Mouse (Mus musculus) forebrain, embryonic 10.5 days (tissue): ENCODE measurements around the gene Spindoc. TPM values are rescaled to one million over a fixed set of nuclear protein-coding genes. Genes with fewer than 3 reads are reported as not detected.
"Not testable (repeated sequence)": the region's sequence is repeated elsewhere in the genome, so short reads cannot be mapped to it uniquely, and the experiment has no call there.

Source experiments
- DNase-seq: peaks from one replicate; pipeline ENCODE4 v3.0.0-alpha.2; 2017; ENCODE audit warnings: low spot score; ENCODE audit errors: extremely low spot score
- H3K27ac ChIP-seq: fragments of 300-500 bp; sonication (generic); 2 replicates; pipeline ENCODE4 v1.5.1; 2016; ENCODE audit warnings: mild to moderate bottlenecking
- H3K27me3 ChIP-seq: fragments of 300-500 bp; sonication (generic); 2 replicates; pipeline ENCODE4 v1.6.1; 2016; ENCODE audit warnings: mild to moderate bottlenecking; ENCODE audit not compliant: poor library complexity, severe bottlenecking
- H3K36me3 ChIP-seq: fragments of 300-500 bp; sonication (generic); replicated peaks from 2 replicates; pipeline ENCODE4 v1.6.1; 2016; ENCODE audit warnings: mild to moderate bottlenecking, moderate library complexity
- H3K4me1 ChIP-seq: fragments of 300-500 bp; sonication (generic); 2 replicates; pipeline ENCODE4 v1.6.1; 2016
- H3K4me3 ChIP-seq: fragments of 300-500 bp; sonication (generic); 2 replicates; pipeline ENCODE4 v1.5.1; 2016; ENCODE audit warnings: mild to moderate bottlenecking, moderate library complexity
- H3K9me3 ChIP-seq: fragments of 300-500 bp; sonication (generic); 2 replicates; pipeline ENCODE4 v1.6.1; 2016; ENCODE audit warnings: mild to moderate bottlenecking, moderate library complexity
- WGBS: fragments of 180-500 bp; shearing (Covaris S2); methylation state at CpG from one replicate; pipeline ENCODE4 v1.1.7; 2016; 5-methylcytosine and 5-hydroxymethylcytosine counted together
- polyA plus RNA-seq: library from polyadenylated mRNA; unstranded; fragments of >200 nt; fragmentation: Nextera tagmentation; extraction: Ambion mirVana; gene quantifications from 2 replicates; pipeline ENCODE4 v1.2.1, GENCODE M21; 2016

The Spindoc gene
- polyA plus RNA-seq, 1 experiment from 2014 or later = 44.5 TPM

DNA sequence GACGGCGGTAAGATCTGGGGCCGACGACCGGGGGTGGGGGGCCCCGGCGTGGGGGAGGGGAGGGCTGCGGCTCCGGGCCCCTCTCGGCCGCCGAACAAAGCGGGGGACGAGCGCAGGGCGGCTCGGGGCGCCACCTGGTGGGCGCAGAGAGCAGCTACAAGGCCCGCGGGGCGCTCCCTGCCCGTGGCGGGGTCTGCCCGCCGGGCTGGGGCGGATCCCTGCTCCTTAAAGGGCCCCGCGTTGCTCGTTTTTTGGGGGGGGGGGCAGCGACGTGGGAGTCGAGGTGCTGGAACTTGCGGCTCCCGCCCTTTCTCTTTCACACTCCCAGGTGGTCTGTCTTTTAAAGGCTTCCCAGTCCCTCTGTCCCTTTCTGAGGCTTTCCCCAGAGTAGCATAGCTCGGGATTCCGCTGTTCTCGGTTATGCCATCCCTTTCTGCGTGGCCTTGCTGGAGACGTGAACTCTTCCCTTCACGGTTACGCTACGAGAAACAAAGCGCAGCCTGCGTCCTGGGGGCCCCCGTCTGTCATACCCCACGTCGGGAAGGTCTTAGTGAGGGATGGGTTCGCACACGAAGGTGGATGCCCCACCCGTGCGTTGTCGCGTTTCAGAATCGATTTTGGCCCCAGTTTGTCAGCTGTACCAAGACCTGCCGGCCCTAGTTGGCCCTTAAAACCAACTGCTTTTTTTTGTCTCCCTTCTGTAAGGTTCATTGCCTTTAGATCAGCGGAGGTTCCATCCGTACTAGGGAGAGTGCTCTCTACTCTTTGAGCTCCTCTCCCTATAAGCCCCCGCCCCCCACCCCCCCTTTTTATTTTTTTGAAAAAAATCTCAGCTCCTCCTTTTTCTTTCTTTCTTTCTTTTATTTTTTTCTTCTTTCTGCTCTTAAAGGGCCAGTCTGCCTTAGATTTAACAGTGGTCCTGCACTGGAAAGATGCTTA is 35.4 kb upstream of the Spindoc start:
- Histone ChIP-seq H3K4me1 (peaks cover 62% of the 10 kb centered on the region), H3K9me3 (no peaks in the 10 kb centered on the region), H3K4me3 (peak overlapping the region; percentile 88), H3K27me3 (peaks cover 51% of the 10 kb centered on the region), H3K27ac (peak overlapping the region; percentile 99), H3K36me3 (peaks cover 40% of the 10 kb centered on the region)
- DNase-seq = peak; percentile 78
- WGBS = under 1% methylated on average over 56 of the region's 59 CpGs

DNA sequence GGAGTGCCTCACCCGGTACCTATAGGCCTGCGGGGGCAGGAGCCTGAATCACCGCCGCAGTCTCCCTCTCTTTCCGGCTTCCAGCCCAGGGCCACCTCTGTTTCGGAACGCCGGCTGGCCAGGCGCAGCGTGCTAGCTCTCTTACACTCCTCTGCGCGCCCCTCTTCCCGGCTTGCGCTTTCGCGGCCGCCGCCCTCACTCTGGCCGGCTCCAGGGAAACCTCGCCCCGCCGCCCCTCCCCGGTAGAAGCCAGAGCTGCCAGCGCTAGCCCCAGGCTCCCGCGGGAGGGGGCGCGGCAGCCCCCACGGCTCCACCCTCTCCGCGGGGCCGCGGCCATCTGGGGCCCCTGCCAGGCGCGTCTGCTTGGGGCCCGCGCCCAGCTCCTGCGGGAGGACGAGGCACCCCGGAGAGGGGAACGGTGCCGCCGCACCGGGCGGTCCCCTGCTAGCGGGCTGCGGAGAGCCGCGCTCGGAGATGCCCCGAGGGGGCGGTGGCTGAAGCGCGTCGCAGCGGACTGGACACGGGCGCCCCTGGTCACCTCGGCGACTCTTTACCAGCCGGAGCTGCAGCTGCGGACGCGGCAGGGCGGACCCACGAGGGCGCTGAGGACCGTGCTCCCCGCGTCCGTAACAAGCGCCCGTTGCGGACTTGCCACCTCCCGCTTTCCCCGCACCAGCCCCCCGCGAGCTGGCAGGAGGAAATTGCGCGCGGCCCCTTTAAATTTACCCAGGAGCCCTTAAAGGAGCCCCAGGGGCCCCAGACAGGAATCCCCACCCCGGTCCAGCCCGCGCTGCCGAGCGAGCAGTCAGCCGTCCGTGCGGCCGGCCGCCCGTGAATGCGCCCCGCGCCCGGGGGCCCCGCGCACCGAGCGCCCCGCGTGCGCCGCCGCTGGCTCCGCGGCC is 34.3 kb upstream of the Spindoc start, which contains the start of gene 2700081O15Rik:
Gene 2700081O15Rik (plus strand): TSS at position 792 of the 902 bp plus-strand sequence.
- H3K9me3 ChIP-seq = no peaks in the 10 kb centered on the region
- peak within 1 kb of the TSS; percentile 99 for H3K27ac ChIP-seq
- peak; percentile 84 for DNase-seq
- H3K27me3 ChIP-seq = peaks cover 40% of the 10 kb centered on the region
- peaks cover 30% of the 10 kb centered on the region for H3K36me3 ChIP-seq
- under 1% methylated on average over 107 of the region's 107 CpGs for WGBS
- peaks cover 54% of the 10 kb centered on the region for H3K4me1 ChIP-seq
- H3K4me3 ChIP-seq = peak within 1 kb of the TSS; percentile 88

DNA sequence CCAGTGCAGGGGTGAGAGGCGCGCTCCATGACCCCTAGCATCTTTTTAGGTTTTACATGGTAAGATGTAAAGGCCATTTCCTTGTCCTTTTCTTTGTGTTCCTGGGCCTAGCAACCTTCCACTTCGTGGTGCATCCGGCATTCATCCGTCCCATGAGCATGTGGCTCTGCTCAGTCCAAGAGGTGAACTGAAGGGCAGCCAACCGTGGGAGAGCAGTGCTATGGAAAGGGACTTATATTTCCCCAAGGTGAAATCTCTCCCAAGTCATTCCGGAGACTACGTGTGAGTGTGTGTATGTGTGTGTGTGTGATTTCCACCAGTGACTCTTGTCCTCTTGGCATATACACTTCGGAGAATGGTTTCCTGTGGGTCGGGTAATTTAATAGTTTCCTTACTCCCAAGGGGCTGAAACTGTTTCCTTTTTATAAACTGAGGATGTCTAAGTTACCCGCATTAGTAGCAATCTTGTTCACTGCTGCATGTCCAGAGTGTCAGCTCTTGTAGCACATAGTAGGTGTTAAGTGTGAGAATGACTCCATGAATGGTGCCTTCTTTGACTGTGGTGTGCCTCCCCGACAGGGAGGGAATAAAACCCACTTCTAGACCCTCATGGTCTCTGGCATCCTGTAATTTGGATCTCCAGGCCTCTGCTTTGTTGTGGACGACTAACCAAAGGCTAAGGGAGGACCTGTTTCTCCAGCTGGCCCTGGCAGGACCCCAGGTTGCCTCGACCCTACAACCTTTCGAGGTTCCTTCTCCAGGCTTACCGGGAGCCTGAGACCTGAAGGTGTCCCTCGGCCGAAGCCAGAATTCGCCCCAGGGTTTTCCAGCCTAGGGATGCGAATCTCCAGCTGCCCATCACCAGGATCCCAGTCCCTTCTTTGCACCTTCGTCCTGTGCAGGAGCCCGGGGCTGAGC is 33.4 kb upstream of the Spindoc start:
- H3K27me3 ChIP-seq = peaks cover 31% of the 10 kb centered on the region
- H3K36me3 ChIP-seq = peaks cover 20% of the 10 kb centered on the region
- H3K4me1 ChIP-seq = peaks cover 45% of the 10 kb centered on the region
- H3K27ac ChIP-seq = peak overlapping the region; percentile 99
- H3K4me3 ChIP-seq = peak overlapping the region; percentile 88
- no peak for DNase-seq
- no peaks in the 10 kb centered on the region for H3K9me3 ChIP-seq
- 37% methylated on average over 22 of the region's 22 CpGs for WGBS

DNA sequence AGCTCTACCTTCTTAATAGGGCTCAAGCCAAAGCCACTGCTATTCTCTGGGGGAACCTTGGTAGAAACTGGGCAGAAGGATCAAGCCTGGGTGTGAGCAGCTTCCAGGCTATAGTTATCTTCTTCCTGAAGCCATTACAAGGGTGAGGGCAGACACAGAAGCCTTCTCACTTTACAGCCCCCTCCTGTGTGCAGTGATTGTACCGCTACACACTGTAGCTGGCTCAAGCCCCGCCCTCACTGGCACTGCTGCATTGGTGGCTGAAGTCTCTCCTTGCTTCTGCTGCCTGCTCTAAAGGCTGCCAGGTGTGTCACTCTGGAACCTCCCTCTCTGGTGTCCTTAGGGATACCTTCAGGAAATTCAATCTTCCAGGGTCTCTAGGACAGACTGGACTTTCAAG is 29.6 kb upstream of the Spindoc start:
- H3K36me3 ChIP-seq = no peaks in the 10 kb centered on the region; the same call in 1 of the 2 replicates

DNA sequence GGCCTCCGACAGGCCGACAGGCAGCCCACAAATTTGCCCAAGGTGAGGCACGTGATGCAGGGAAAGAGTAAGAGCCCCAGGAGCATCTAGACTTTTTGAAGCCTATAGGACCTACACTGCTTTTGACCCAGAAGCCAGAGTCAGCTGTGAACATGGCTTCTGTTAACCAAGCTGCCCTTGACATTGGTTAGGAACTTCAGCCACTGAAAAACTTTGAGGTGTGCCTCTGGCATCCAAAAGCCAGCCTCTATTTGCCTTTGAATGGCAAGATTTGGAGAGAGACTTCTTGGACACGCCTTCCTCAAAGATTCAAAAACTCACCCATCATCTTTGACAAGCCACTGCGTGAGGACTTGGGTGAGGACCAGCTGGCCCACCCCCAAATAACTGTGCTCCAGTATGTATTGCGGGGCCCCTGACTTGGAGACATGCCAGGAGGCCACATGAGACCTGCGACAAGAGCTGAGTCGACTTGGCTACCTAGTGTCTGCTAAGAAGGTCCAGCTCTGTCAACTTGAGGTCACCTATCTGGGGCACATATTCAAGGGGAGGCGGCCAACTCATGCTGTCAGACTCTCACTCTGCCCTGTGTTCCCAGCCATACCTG is 21.9 kb upstream of the Spindoc start:
- H3K27ac ChIP-seq = no peak overlapping the region
- 92% methylated on average over 9 of the region's 9 CpGs for WGBS
- peaks cover 10% of the 10 kb centered on the region for H3K27me3 ChIP-seq
- no peak overlapping the region for H3K4me3 ChIP-seq
- DNase-seq = no peak
- no peaks in the 10 kb centered on the region; the same call in 1 of the 2 replicates for H3K4me1 ChIP-seq
- H3K9me3 ChIP-seq = peaks cover 5% of the 10 kb centered on the region
- no peaks in the 10 kb centered on the region for H3K36me3 ChIP-seq

More for the DNA sequence above, 29.6 kb upstream of the Spindoc start:
- H3K27ac ChIP-seq = no peak overlapping the region
- H3K4me3 ChIP-seq = no peak overlapping the region
- H3K9me3 ChIP-seq = peaks cover 5% of the 10 kb centered on the region
- 60% methylated on average over 2 of the region's 2 CpGs for WGBS
- peaks cover 16% of the 10 kb centered on the region for H3K27me3 ChIP-seq
- peaks cover 17% of the 10 kb centered on the region for H3K4me1 ChIP-seq
- DNase-seq = no peak

DNA sequence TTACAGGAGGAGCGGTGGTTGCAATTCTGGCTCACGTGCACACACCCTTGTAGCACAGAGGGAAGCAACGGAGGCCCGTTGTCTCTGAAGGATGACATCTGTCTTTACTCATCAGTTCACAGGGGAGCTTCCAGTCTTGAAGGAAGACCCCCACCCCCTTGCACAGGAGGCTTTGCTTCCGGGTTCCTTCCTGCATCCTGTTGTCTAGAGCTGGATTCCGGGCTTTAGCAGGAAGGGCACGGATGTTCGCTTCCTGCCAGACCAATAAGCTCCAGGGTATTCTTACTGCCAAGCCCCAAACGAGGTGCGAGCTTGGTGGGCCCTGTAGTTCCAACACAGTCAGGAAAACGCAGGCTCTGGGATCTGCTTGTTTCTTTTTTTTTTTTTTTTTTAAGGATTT is 17.8 kb upstream of the Spindoc start:
- 78% methylated on average over 11 of the region's 11 CpGs for WGBS

DNA sequence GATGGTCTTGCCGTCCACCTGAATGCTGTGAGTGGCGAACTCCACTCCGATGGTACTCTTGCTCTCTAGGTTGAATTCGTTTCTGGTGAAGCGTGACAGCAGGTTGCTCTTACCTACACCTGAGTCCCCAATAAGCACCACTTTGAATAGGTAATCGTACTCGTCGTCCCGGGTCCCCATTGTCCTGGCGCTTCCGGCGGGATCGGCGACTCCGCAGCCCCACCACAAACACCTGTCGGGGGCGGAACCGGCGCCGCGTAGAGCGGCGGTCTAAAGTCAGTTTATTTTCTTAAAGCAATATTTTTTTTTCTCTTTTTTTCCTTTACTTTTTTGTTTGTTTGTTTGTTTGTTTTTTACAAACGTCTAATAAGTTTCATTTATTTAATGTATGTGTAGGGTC is 16.1 kb upstream of the Spindoc start:
- Histone ChIP-seq H3K27me3 (peaks cover 17% of the 10 kb centered on the region), H3K9me3 (peaks cover 12% of the 10 kb centered on the region)
- WGBS = 36% methylated on average over 24 of the region's 24 CpGs
- not testable (repeated sequence) for H3K4me3 ChIP-seq, H3K27ac ChIP-seq, H3K36me3 ChIP-seq, DNase-seq, H3K4me1 ChIP-seq

More for the DNA sequence above, 17.8 kb upstream of the Spindoc start:
- Histone ChIP-seq H3K36me3 (no peaks in the 10 kb centered on the region), H3K9me3 (no peaks in the 10 kb centered on the region; the same call in 1 of the 2 replicates), H3K4me3 (no peak overlapping the region), H3K27me3 (peaks cover 17% of the 10 kb centered on the region), H3K4me1 (no peaks in the 10 kb centered on the region; the same call in 1 of the 2 replicates), H3K27ac (no peak overlapping the region)
- no peak for DNase-seq

DNA sequence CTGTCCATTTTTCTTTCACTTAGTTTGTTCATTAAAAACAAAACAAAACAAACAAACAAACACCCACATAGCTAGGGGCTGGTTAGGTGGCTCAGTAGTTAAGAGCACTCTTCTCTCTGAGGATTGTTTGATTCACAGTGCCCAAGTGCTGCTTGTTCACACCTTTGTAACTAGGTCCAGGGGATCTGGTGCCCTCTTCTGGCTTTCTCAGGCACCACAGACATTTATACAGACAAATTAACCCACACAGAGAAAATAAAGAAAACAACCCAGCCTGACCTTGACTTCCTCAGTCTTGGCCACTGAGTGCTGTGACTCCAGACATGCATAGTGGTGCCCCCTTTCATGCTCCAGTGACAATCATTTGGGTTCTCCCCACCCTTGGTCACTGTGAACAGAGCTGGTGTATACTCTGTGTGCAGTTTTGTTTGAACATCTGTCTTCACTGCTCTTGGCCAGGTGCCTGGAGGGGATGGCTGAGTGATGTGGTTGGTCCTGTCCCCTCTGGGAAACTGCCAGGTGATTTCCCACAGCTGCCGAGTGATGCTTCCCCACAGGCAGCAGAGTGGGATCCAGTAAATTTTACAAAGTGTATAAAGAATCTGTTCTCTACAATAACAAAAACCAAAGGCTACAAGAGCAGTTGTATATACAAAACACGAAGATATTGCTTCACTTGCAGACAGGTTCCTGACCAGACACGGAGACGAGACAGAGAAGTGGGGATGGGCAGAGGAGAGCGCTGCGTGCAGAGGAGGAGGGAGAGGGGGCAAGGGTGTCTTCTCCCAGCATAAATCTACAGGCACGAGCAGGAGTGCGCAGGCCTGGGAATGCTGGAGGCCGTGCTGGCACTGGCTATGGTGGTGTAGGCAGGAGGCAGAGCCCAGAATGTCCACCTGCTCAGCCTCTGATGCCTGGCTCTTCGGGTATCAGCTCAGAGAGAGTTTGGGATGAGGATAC is 14.4 kb upstream of the Spindoc start:
- WGBS = 88% methylated on average over 9 of the region's 10 CpGs
- H3K27ac ChIP-seq, DNase-seq: not testable (repeated sequence)

DNA sequence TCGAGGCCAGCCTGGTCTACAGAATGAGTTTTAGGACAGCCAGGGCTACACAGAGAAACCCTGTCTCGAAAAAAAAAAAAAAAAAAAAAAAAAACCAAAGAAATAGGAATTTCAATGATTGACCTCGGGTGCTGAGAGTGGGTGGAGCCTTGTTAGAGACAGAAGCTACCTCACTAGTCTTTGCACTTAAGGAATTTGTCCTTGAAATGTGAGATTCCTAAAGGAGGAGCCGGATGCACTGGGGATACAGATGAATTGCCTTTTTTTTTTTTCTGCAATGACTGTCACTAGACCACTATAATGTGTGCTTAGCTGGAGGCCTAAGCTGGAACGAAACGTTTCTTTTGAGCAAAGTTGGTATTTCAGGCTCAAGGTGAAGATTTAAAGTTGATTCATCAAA is 5.7 kb upstream of the Spindoc start:
- Histone ChIP-seq H3K27ac (no peak overlapping the region), H3K36me3 (peaks cover 18% of the 10 kb centered on the region), H3K4me1 (peaks cover 12% of the 10 kb centered on the region), H3K4me3 (no peak overlapping the region), H3K27me3 (no peaks in the 10 kb centered on the region), H3K9me3 (peaks cover 19% of the 10 kb centered on the region; the same call in 1 of the 2 replicates)
- no peak for DNase-seq
- WGBS = 87% methylated on average over 6 of the region's 6 CpGs

More for the DNA sequence above, 14.4 kb upstream of the Spindoc start:
- Histone ChIP-seq H3K9me3 (peaks cover 12% of the 10 kb centered on the region), H3K27me3 (peaks cover 17% of the 10 kb centered on the region)
- H3K4me1 ChIP-seq, H3K36me3 ChIP-seq, H3K4me3 ChIP-seq: not testable (repeated sequence)

DNA sequence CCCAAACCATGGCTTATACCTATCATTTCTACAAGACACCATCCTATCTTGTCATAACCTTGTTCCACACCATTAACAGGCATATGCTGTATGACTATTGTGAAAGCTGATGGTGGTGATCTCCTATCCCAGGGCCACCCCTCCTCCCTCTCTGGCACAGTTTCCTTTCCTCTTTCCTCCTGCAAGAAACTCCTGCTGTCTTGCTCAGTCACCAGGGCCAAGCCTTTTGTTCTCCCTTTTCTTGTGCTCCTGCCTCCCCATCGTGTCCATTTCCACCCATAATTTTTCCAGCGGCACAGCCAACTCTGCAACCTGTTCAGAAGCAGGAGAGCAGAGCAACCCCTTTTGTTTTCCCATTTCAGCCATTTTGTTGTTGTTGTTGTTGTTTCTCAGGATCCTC is 3.2 kb upstream of the Spindoc start:
- H3K36me3 ChIP-seq = peaks cover 18% of the 10 kb centered on the region
- H3K9me3 ChIP-seq = peaks cover 19% of the 10 kb centered on the region; the same call in 1 of the 2 replicates
- 54% methylated on average over 2 of the region's 2 CpGs for WGBS
- no peak overlapping the region for H3K4me3 ChIP-seq
- H3K27ac ChIP-seq = no peak overlapping the region
- DNase-seq = no peak
- no peaks in the 10 kb centered on the region for H3K27me3 ChIP-seq
- H3K4me1 ChIP-seq = peaks cover 28% of the 10 kb centered on the region
